Mouse (Mus musculus) hindlimb bud, embryonic 11.5 days (tissue): ENCODE measurements around the gene Ksr2.

ENCODE experiments used
- DNase-seq: peaks from one replicate; pipeline ENCODE4 v3.0.0-alpha.2; 2012; ENCODE audit warnings: low read depth, low spot score; ENCODE audit errors: extremely low spot score

The Ksr2 gene

GRCm38 (mm10) chr5:117521156-117521555 is 107.4 kb downstream of the Ksr2 start:
- no peak for DNase-seq

- DNase-seq: no peak
These were observed 107.9 kb downstream of the Ksr2 start for GRCm38 (mm10) chr5:117521701-117522100.

DNA sequence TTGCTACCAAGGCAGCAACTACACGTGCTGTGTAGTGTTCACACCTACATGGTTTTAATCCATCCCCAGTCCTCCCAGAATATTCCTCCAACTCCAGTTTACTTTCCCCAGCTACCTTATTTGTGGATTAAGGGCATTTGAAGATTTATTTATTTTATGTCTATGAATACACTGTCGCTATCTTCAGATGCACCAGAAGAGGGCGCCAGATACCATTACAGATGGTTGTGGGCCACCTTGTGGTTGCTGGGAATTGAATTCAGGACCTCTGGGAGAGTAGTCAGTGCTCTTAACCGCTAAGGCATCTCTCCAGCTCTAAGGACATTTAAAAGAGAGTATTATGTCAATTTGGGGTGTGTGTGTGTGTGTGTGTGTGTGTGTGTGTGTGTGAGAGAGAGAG is 108.7 kb downstream of the Ksr2 start:
- no peak for DNase-seq

GRCm38 (mm10) chr5:117523010-117523409 is 109.2 kb downstream of the Ksr2 start:
- DNase-seq: no peak

DNA sequence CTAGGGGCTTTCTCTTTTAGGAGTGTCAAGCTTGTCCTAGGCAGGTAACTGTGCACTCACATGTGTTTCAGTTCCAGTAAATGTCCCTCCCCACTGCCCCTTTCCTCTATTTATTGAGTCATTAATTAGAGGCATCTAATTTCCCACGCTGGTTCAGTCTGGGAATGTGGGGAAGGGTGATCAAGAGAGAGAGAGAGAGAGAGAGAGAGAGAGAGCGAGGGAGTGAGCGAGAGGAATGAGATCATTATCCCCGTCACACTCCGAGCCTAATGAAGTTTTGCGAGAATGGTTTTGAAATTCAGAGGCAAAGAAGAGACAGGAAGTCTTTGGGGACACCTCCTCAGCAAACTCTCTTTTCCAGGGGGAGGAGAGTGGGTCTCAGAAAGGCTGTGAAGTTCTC is 117.2 kb downstream of the Ksr2 start:
- no peak for DNase-seq

DNA sequence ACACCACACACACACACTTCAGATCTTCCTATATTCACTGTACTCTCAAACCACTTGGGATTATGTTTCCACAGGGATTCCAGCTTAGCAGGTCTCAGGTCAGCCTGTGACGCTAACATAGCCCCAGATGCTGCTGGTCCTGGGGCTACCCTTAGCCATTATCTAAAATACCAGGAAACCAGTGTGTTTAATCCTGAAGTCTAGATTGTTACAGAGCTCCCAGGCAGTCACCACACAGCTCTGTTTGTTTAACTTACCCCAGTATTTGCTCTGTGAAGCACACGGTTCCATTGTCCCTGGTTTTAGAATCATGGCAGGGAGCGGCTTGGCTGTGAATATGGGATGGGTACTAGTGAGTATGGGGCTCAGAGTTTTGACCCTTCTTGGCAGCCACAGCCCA is 125.4 kb downstream of the Ksr2 start:
- no peak for DNase-seq

GRCm38 (mm10) chr5:117541654-117542053 is 127.9 kb downstream of the Ksr2 start:
- no peak for DNase-seq

- no peak for DNase-seq
These were observed 133.0 kb downstream of the Ksr2 start for GRCm38 (mm10) chr5:117546694-117547268.

- no peak for DNase-seq
These were observed 137.2 kb downstream of the Ksr2 start for GRCm38 (mm10) chr5:117550992-117551391.

- DNase-seq: no peak
These were observed 138.3 kb downstream of the Ksr2 start for GRCm38 (mm10) chr5:117552096-117552495.

- no peak for DNase-seq
These were observed 140.7 kb downstream of the Ksr2 start for GRCm38 (mm10) chr5:117554505-117554904.

DNA sequence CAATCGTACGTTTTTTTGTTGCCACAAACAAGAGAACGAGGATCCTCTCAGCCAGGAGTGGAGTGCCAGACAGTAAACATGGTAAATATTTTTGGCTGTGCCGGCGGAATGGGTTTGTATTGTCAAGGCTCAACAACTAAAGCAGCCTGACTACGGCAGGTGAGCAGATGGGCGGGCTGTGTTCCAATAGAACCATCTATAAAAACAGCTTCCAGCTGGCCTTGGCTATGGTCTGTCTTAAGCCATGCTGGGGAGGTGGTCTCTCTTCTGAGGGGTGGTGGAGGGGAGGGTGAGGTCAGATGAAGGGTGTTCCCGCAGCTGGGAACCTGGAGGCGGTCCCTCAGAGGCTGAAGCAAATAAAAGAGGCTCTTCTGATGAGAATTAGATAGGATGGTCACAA is 142.8 kb downstream of the Ksr2 start:
- no peak for DNase-seq

GRCm38 (mm10) chr5:117561080-117561479 is 147.3 kb downstream of the Ksr2 start:
- DNase-seq: no peak

- DNase-seq: no peak
These were observed 152.4 kb downstream of the Ksr2 start for GRCm38 (mm10) chr5:117566051-117566665.

GRCm38 (mm10) chr5:117569190-117569795 is 155.5 kb downstream of the Ksr2 start:
- no peak for DNase-seq

DNA sequence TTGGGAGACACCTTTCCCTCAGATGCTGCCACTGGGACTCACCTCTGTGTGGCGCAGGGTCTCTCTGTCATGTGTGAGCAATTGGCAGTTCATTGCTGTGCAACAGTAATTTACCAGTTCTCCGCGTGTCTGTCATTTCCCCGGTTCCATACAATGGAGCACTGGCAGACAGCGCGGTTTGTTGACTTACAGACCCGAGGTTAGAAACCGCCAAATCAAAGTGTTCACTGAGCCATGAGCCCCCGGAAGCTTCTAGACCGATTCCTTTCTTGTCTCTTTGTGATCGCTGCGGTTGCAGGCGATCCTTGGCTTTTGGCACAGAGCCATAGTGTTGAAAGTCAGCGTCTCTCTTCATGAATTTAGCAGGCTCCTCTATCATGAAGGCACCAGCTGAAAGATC is 158.6 kb downstream of the Ksr2 start:
- no peak for DNase-seq

GRCm38 (mm10) chr5:117574894-117575293 is 161.1 kb downstream of the Ksr2 start:
- DNase-seq: no peak

GRCm38 (mm10) chr5:117577598-117577997 is 163.8 kb downstream of the Ksr2 start:
- DNase-seq: no peak

DNA sequence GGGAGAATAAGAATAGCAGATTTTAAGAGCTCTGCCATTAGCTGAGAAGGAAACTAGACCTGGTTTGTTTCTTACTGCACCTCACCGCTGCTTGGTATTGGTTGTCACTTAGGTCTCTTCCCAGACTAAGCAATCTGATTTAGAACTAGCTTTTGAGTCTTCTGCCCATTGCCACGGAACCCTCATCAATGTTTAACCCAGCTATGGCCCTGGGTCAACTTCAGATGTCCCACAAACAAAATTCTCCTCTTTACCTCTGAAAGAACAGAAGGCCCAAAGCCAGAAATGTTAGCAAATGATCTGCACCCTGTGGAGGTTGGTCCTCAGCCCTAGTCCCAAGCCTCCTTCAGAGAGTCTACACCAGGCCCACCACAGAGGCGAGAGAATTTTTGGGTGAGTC is 167.9 kb downstream of the Ksr2 start:
- DNase-seq: no peak

DNA sequence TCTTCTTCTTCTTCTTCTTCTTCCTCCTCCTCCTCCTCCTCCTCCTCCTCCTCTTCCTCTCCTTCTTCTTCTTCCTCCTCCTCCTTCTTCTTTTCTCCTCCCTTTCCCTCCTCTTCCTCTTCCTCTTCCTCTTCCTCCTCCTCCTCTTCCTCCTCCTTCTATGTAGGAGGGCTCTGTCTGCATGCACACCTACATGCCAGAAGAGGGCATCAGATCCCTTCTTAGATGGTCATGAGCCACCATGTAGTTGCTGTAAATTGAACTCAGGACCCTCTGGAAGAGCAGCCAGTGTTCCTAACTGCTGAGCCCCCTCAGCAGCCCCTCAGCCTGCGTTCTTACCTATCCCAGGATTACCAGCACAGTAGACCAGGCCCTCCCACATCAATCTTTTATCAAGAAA is 170.6 kb downstream of the Ksr2 start:
- no peak for DNase-seq

DNA sequence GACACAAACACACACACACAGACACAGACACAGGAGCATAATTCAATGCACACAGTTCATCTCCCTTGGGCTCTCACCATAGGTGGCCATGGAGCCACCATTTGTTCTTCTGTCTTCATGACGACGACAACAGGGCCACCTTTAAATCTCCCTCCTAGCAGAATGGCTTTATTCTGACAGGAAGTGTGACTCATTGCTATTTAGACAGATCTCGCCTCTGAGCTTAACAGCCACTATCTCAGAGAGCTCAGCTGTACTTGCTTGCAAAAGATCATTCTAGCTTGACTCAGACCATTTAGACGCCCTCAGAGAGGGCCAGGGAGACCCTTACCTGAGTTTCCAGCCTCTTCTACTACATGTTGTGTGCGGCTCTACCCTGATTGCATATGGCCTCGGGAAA is 175.5 kb downstream of the Ksr2 start:
- DNase-seq: no peak

- DNase-seq: no peak
These were observed 179.5 kb downstream of the Ksr2 start for GRCm38 (mm10) chr5:117593273-117593672.

DNA sequence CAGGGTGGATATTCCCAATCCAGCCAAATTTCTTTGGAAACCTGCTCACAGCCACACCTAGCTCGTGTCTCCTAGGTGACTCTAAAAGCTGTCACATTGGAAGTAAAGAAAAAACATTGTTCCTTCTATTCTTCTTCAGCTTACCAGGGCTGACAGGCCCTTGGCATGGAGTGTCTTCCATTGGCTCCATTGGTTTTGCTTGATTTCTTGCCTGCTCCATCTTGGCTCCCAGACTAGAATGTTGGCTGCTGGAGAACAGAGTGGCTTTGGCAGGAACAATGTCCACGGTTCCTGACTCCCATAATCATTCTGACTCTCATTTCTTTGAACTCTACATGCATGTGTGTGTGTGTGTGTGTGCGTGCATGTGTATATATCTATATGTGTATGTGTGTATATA is 183.0 kb downstream of the Ksr2 start:
- no peak for DNase-seq
